Mouse (Mus musculus) C2C12 (cell line): Measurements from ENCODE around the gene B230307C23Rik. TPM values are rescaled to one million over a fixed set of nuclear protein-coding genes. Genes with fewer than 3 reads are reported as not detected.

Experiments used
- H3K27me3 ChIP-seq: one replicate; pipeline ENCODE4 v1.6.1; 2011; ENCODE audit not compliant: control insufficient read depth, insufficient read depth, insufficient read length
- H3K36me3 ChIP-seq: one replicate; pipeline ENCODE4 v1.6.1; 2011; ENCODE audit not compliant: control insufficient read depth, insufficient read depth
- H3K4me3 ChIP-seq: one replicate; pipeline ENCODE4 v1.5.1; 2011; ENCODE audit warnings: mild to moderate bottlenecking, control low read depth; ENCODE audit not compliant: poor library complexity, insufficient read depth, severe bottlenecking
- H3K79me2 ChIP-seq: one replicate; pipeline ENCODE4 v1.6.1; 2011; ENCODE audit not compliant: control insufficient read depth, insufficient read depth
- H3K79me3 ChIP-seq: one replicate; pipeline ENCODE4 v1.6.1; 2011; ENCODE audit warnings: low read depth, control low read depth
- H3ac ChIP-seq: one replicate; pipeline ENCODE3; 2011; ENCODE audit warnings: low read depth; ENCODE audit not compliant: control insufficient read depth, insufficient read length
- CEBPB ChIP-seq: IDR thresholded peaks from one replicate; pipeline ENCODE4 v1.6.1; 2011; ENCODE audit warnings: low read depth, mild to moderate bottlenecking, control low read depth, moderate library complexity
- CTCF ChIP-seq: IDR thresholded peaks from one replicate; pipeline ENCODE4 v1.5.1; 2011; ENCODE audit not compliant: control insufficient read depth, insufficient read depth, insufficient read length
- FOSL1 ChIP-seq: IDR thresholded peaks from one replicate; pipeline ENCODE4 v1.8.0; 2011; ENCODE audit warnings: mild to moderate bottlenecking, low read length; ENCODE audit not compliant: poor library complexity, insufficient read depth, severe bottlenecking
- MAX ChIP-seq: IDR thresholded peaks from one replicate; pipeline ENCODE4 v1.6.1; 2011; ENCODE audit warnings: mild to moderate bottlenecking, control low read depth
- MYOD1 ChIP-seq: IDR thresholded peaks from one replicate; pipeline ENCODE4 v1.6.1; 2011; ENCODE audit warnings: low read depth; ENCODE audit not compliant: control insufficient read depth, insufficient read length
- MYOG ChIP-seq: IDR thresholded peaks from one replicate; pipeline ENCODE4 v1.6.1; 2011; ENCODE audit not compliant: control insufficient read depth, insufficient read length; ENCODE audit errors: extremely low read depth
- USF1 ChIP-seq: IDR thresholded peaks from one replicate; pipeline ENCODE4 v1.6.1; 2011; ENCODE audit warnings: low read depth, mild to moderate bottlenecking, control low read depth, moderate library complexity
- long read RNA-seq, 2 experiments: library from polyadenylated mRNA; unstranded; transcript quantifications; one replicate each; pipeline ENCODE4 v2.0.0; 2019 to 2020
- polyA plus RNA-seq: library from polyadenylated mRNA; unstranded; fragments of >200 nt; fragmentation: generic; extraction: Trizol; gene quantifications from one replicate; pipeline ENCODE4 v1.2.1, GENCODE M21; 2012; ENCODE audit warnings: missing spikeins

The B230307C23Rik gene
- 5.2 TPM for polyA plus RNA-seq
- long read RNA-seq, experiment 1, partial matches to known transcripts: 0 of 6 reads
- long read RNA-seq, experiment 1, other reads (novel, unspliced or antisense): 2 of 6 reads
- long read RNA-seq, experiment 2, partial matches to known transcripts: 6 of 12 reads
- long read RNA-seq, experiment 2, other reads (novel, unspliced or antisense): 1 of 12 reads

GRCm38 (mm10) chr16:97996616-97997382, at the start of gene B230307C23Rik:
TSS of gene B230307C23Rik (plus strand) at chr16:97997315.
- Histone ChIP-seq H3ac (peak within 1 kb of the TSS; percentile 79), H3K27me3 (no peaks in the 10 kb centered on the region), H3K79me2 (peaks cover 40% of the 10 kb centered on the region), H3K4me3 (peak within 1 kb of the TSS; percentile 33), H3K79me3 (peaks cover 19% of the 10 kb centered on the region), H3K36me3 (peaks cover 2% of the 10 kb centered on the region)
- no peak for TF ChIP-seq CTCF
- TF ChIP-seq MAX: no peak
- TF ChIP-seq MYOG: no peak
- no peak for TF ChIP-seq USF1
- no peak for TF ChIP-seq FOSL1
- no peak for TF ChIP-seq CEBPB
- no peak for TF ChIP-seq MYOD1

GRCm38 (mm10) chr16:97948836-97949235, 48.3 kb upstream of the B230307C23Rik start:
- H3K79me3 ChIP-seq: no peaks in the 10 kb centered on the region
- TF ChIP-seq MYOG (no peak), MYOD1 (no peak), USF1 (no peak), MAX (no peak), CTCF (no peak), FOSL1 (no peak), CEBPB (no peak)
- H3K79me2 ChIP-seq: peaks cover under 1% of the 10 kb centered on the region
- peaks cover 47% of the 10 kb centered on the region for H3K36me3 ChIP-seq
- no peak overlapping the region for H3ac ChIP-seq
- H3K4me3 ChIP-seq: no peak overlapping the region
- no peaks in the 10 kb centered on the region for H3K27me3 ChIP-seq

GRCm38 (mm10) chr16:97950061-97950460, 47.1 kb upstream of the B230307C23Rik start:
- Histone ChIP-seq H3K4me3 (no peak overlapping the region), H3K36me3 (peaks cover 51% of the 10 kb centered on the region), H3K27me3 (no peaks in the 10 kb centered on the region), H3K79me2 (peaks cover 12% of the 10 kb centered on the region), H3K79me3 (peaks cover 2% of the 10 kb centered on the region), H3ac (no peak overlapping the region)
- no peak for TF ChIP-seq MYOG
- TF ChIP-seq MYOD1: no peak
- no peak for TF ChIP-seq MAX
- TF ChIP-seq USF1: no peak
- TF ChIP-seq CTCF: no peak

GRCm38 (mm10) chr16:97952371-97952770, 44.7 kb upstream of the B230307C23Rik start:
- peaks cover 14% of the 10 kb centered on the region for H3K79me2 ChIP-seq
- H3K4me3 ChIP-seq: no peak overlapping the region
- H3ac ChIP-seq: no peak overlapping the region
- TF ChIP-seq USF1: no peak
- TF ChIP-seq MYOD1: no peak
- TF ChIP-seq CTCF: no peak
- no peaks in the 10 kb centered on the region for H3K27me3 ChIP-seq
- H3K79me3 ChIP-seq: peaks cover 11% of the 10 kb centered on the region
- peaks cover 69% of the 10 kb centered on the region for H3K36me3 ChIP-seq

- H3K79me2 ChIP-seq: peaks cover 18% of the 10 kb centered on the region
- no peak overlapping the region for H3ac ChIP-seq
- H3K79me3 ChIP-seq: peaks cover 14% of the 10 kb centered on the region
- H3K4me3 ChIP-seq: no peak overlapping the region
- no peaks in the 10 kb centered on the region for H3K27me3 ChIP-seq
- no peak for TF ChIP-seq MAX
- TF ChIP-seq MYOG: no peak
- TF ChIP-seq CEBPB: no peak
- no peak for TF ChIP-seq MYOD1
- TF ChIP-seq FOSL1: no peak
- no peak for TF ChIP-seq CTCF
- TF ChIP-seq USF1: no peak
- peaks cover 69% of the 10 kb centered on the region for H3K36me3 ChIP-seq
Observed at GRCm38 (mm10) chr16:97952801-97953200, 44.3 kb upstream of the B230307C23Rik start.
